Mouse (Mus musculus): ENCODE results near the gene Man2b2. TPM values are rescaled to one million over a fixed set of nuclear protein-coding genes. Genes with fewer than 3 reads are reported as not detected.

Gene Man2b2
- polyA plus RNA-seq, 1 experiment from 2014 or later, result 17.0 TPM

GRCm38 (mm10) chr5:36819742-36820141 lies 10.7 kb downstream of the Man2b2 start:
- no peak for ATAC-seq
- WGBS (ENCODE audit: insufficient replicate concordance), result 74% methylated on average over 5 of the region's 5 CpGs

GRCm38 (mm10) chr5:36817738-36818137 lies 12.7 kb downstream of the Man2b2 start:
- TF ChIP-seq CTCF (IDR thresholded peaks at IDR 0.05; ENCODE audit: low read depth), result peak; percentile 25
- TF ChIP-seq EP300 (IDR thresholded peaks at IDR 0.05; ENCODE audit: low read depth), result no peak
- H3K36me3 ChIP-seq (replicated peaks; ENCODE audit: insufficient read depth, low read length), result peaks cover 60% of the 10 kb centered on the region
- DNase-seq (no peak), ATAC-seq (no peak)
- H3K4me1 ChIP-seq (ENCODE audit: insufficient read depth), result no peaks in the 10 kb centered on the region
- no peak overlapping the region for H3K4me3 ChIP-seq (ENCODE audit: low read depth, low read length)
- no peak overlapping the region for H3K4me2 ChIP-seq (ENCODE audit: low read depth, low read length)
- H3K9me3 ChIP-seq (ENCODE audit: low read length), result no peaks in the 10 kb centered on the region
- no peak overlapping the region for H3K9ac ChIP-seq (replicated peaks)
- 65% methylated on average over 3 of the region's 3 CpGs for WGBS (ENCODE audit: insufficient replicate concordance)
- H3K27ac ChIP-seq (ENCODE audit: low read depth), result no peak overlapping the region
- H3K27me3 ChIP-seq (ENCODE audit: insufficient read depth, low read length), result no peaks in the 10 kb centered on the region

More at GRCm38 (mm10) chr5:36819742-36820141, 10.7 kb downstream of the Man2b2 start:
- H3K4me1 ChIP-seq (ENCODE audit: insufficient read depth), result no peaks in the 10 kb centered on the region
- TF ChIP-seq EP300 (IDR thresholded peaks at IDR 0.05; ENCODE audit: low read depth) (no peak), CTCF (IDR thresholded peaks at IDR 0.05; ENCODE audit: low read depth) (no peak)
- no peak for DNase-seq
- no peaks in the 10 kb centered on the region for H3K27me3 ChIP-seq (ENCODE audit: insufficient read depth, low read length)
- H3K4me2 ChIP-seq (ENCODE audit: low read depth, low read length), result no peak overlapping the region
- no peaks in the 10 kb centered on the region for H3K9me3 ChIP-seq (ENCODE audit: low read length)
- H3K4me3 ChIP-seq (ENCODE audit: low read depth, low read length), result no peak overlapping the region
- H3K27ac ChIP-seq (ENCODE audit: low read depth), result no peak overlapping the region
- H3K36me3 ChIP-seq (replicated peaks; ENCODE audit: insufficient read depth, low read length), result peaks cover 64% of the 10 kb centered on the region
- H3K9ac ChIP-seq (replicated peaks), result no peak overlapping the region

- TF ChIP-seq CTCF (IDR thresholded peaks at IDR 0.05; ENCODE audit: low read depth) (peak; percentile 58), EP300 (IDR thresholded peaks at IDR 0.05; ENCODE audit: low read depth) (no peak)
- Histone ChIP-seq H3K36me3 (replicated peaks; ENCODE audit: insufficient read depth, low read length) (peaks cover 44% of the 10 kb centered on the region), H3K4me3 (ENCODE audit: low read depth, low read length) (no peak overlapping the region), H3K9me3 (ENCODE audit: low read length) (no peaks in the 10 kb centered on the region), H3K4me2 (ENCODE audit: low read depth, low read length) (no peak overlapping the region), H3K9ac (replicated peaks) (no peak overlapping the region), H3K4me1 (ENCODE audit: insufficient read depth) (no peaks in the 10 kb centered on the region), H3K27ac (ENCODE audit: low read depth) (no peak overlapping the region), H3K27me3 (ENCODE audit: insufficient read depth, low read length) (no peaks in the 10 kb centered on the region)
- ATAC-seq (peak; percentile 45; the same call in 1 of the 2 replicates), DNase-seq (peak; percentile 63)
- 51% methylated on average over 6 of the region's 6 CpGs for WGBS (ENCODE audit: insufficient replicate concordance)
Measured at GRCm38 (mm10) chr5:36814554-36814953, 15.9 kb downstream of the Man2b2 start.

- DNase-seq (peak; percentile 74), ATAC-seq (peak; percentile 51; the same call in 1 of the 2 replicates)
- 23% methylated on average over 3 of the region's 3 CpGs for WGBS (ENCODE audit: insufficient replicate concordance)
Measured at GRCm38 (mm10) chr5:36811413-36811812, 19.0 kb downstream of the Man2b2 start.

GRCm38 (mm10) chr5:36810634-36811033 lies 19.8 kb downstream of the Man2b2 start:
- Histone ChIP-seq H3K9me3 (ENCODE audit: low read length) (no peaks in the 10 kb centered on the region), H3K4me1 (ENCODE audit: insufficient read depth) (no peaks in the 10 kb centered on the region), H3K27me3 (ENCODE audit: insufficient read depth, low read length) (no peaks in the 10 kb centered on the region), H3K9ac (replicated peaks) (no peak overlapping the region), H3K27ac (ENCODE audit: low read depth) (peak overlapping the region; percentile 22; the same call in 1 of the 2 replicates), H3K4me3 (ENCODE audit: low read depth, low read length) (no peak overlapping the region), H3K36me3 (replicated peaks; ENCODE audit: insufficient read depth, low read length) (peaks cover 23% of the 10 kb centered on the region), H3K4me2 (ENCODE audit: low read depth, low read length) (no peak overlapping the region)
- TF ChIP-seq EP300 (IDR thresholded peaks at IDR 0.05; ENCODE audit: low read depth) (no peak), CTCF (IDR thresholded peaks at IDR 0.05; ENCODE audit: low read depth) (no peak)
- peak; percentile 62 for ATAC-seq
- 69% methylated on average over 3 of the region's 3 CpGs for WGBS (ENCODE audit: insufficient replicate concordance)
- DNase-seq, result peak; percentile 55

More at GRCm38 (mm10) chr5:36811413-36811812, 19.0 kb downstream of the Man2b2 start:
- Histone ChIP-seq H3K9ac (replicated peaks) (no peak overlapping the region), H3K4me2 (ENCODE audit: low read depth, low read length) (no peak overlapping the region), H3K9me3 (ENCODE audit: low read length) (no peaks in the 10 kb centered on the region), H3K36me3 (replicated peaks; ENCODE audit: insufficient read depth, low read length) (peaks cover 30% of the 10 kb centered on the region), H3K27ac (ENCODE audit: low read depth) (no peak overlapping the region), H3K27me3 (ENCODE audit: insufficient read depth, low read length) (no peaks in the 10 kb centered on the region), H3K4me3 (ENCODE audit: low read depth, low read length) (no peak overlapping the region), H3K4me1 (ENCODE audit: insufficient read depth) (no peaks in the 10 kb centered on the region)
- TF ChIP-seq EP300 (IDR thresholded peaks at IDR 0.05; ENCODE audit: low read depth) (no peak), CTCF (IDR thresholded peaks at IDR 0.05; ENCODE audit: low read depth) (peak; percentile 95)

- Histone ChIP-seq H3K4me2 (ENCODE audit: low read depth, low read length) (no peak overlapping the region), H3K27ac (ENCODE audit: low read depth) (no peak overlapping the region), H3K9ac (replicated peaks) (no peak overlapping the region), H3K4me1 (ENCODE audit: insufficient read depth) (no peaks in the 10 kb centered on the region), H3K4me3 (ENCODE audit: low read depth, low read length) (no peak overlapping the region), H3K36me3 (replicated peaks; ENCODE audit: insufficient read depth, low read length) (peaks cover 11% of the 10 kb centered on the region; the same call in 1 of the 2 replicates), H3K27me3 (ENCODE audit: insufficient read depth, low read length) (no peaks in the 10 kb centered on the region), H3K9me3 (ENCODE audit: low read length) (no peaks in the 10 kb centered on the region)
- ATAC-seq, result no peak
- no peak for DNase-seq
- no peak for TF ChIP-seq EP300 (IDR thresholded peaks at IDR 0.05; ENCODE audit: low read depth)
- no peak for TF ChIP-seq CTCF (IDR thresholded peaks at IDR 0.05; ENCODE audit: low read depth)
- WGBS (ENCODE audit: insufficient replicate concordance), result 80% methylated on average over 7 of the region's 7 CpGs
Measured at GRCm38 (mm10) chr5:36809123-36809522, 21.3 kb downstream of the Man2b2 start.

All from liver, postnatal 0 days (tissue).